8 mouse cellular contexts compared by ENCODE assay signal in the genomic region with DNA sequence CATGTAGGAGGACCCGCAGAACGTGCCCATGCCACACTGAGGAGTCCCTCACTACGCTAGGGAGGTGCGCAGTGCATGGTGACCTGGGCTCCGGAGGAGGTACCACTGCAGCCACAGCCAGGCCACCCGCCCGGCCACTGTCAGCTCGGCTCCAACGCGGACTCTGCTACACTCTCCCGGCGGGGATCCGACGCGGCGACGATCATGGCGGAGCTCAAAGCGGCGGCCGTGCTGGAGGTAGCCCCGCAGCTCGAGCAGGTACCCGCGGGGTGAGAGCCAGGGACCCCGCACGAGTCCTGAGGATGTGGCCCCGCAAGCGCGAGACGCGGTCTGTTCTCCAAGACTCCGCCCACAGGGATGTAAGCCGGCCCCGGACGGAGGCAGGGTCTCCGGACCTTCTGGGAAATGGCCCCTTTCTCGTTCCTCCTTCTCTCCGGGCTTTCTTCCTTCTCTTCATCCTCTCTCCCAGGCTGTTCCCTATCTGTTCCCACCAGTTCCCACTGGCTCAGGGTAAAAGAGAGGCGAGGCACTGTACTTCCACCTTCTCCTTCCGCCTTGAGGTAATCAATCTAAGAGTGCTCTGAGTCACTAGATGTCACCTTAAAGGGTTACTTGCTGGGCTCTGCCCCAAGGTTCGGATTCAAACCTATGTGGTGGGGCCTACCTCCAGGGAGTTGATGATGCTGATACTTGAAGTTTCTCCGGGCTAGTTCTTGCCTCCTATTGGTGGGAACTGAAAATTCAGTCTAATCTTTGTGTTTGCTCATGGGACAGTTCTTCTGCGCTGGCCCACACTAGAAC. TPM values are rescaled to one million over a fixed set of nuclear protein-coding genes. Genes with fewer than 3 reads are reported as not detected.
A peak's percentile ranks its signal among the peaks of the same experiment; 100 is the strongest.
DNase-seq lines count a peak whose midpoint lies in the region; ATAC-seq and TF ChIP-seq lines count a peak whose summit lies in the region.

No protein-coding gene starts in this region.

- peak; percentile 65 for ATAC-seq in lung, postnatal 0 days
- ATAC-seq in forebrain, embryonic 12.5 days (ENCODE audit: low FRiP score) = peak; percentile 52
- peak; percentile 63; the same call in 1 of the 2 replicates for ATAC-seq in intestine, postnatal 0 days

- H3K4me2 ChIP-seq in lung, postnatal 0 days (replicated peaks; ENCODE audit: low read depth, low read length) = peak overlapping the region; percentile 95
- peak overlapping the region; percentile 75 for H3K4me2 ChIP-seq in forebrain, embryonic 12.5 days
- H3K4me2 ChIP-seq in intestine, postnatal 0 days (replicated peaks; ENCODE audit: low read depth) = peak overlapping the region; percentile 95

- no peaks in the 10 kb centered on the region for H3K36me3 ChIP-seq in lung, postnatal 0 days (ENCODE audit: insufficient read depth, low read length)
- no peaks in the 10 kb centered on the region for H3K36me3 ChIP-seq in forebrain, embryonic 12.5 days (replicated peaks)
- no peaks in the 10 kb centered on the region for H3K36me3 ChIP-seq in intestine, postnatal 0 days (ENCODE audit: control insufficient read depth, insufficient read depth)

- no peak overlapping the region for H3K27ac ChIP-seq in lung, postnatal 0 days (ENCODE audit: low read length)
- H3K27ac ChIP-seq in forebrain, embryonic 12.5 days = no peak overlapping the region
- H3K27ac ChIP-seq in intestine, postnatal 0 days (ENCODE audit: low read depth, low read length) = peak overlapping the region; percentile 5; the same call in 1 of the 2 replicates

- H3K9ac ChIP-seq in lung, postnatal 0 days (replicated peaks; ENCODE audit: low read depth) = peak overlapping the region; percentile 26
- peak overlapping the region; percentile 62 for H3K9ac ChIP-seq in forebrain, embryonic 12.5 days
- peak overlapping the region; percentile 47 for H3K9ac ChIP-seq in intestine, postnatal 0 days (ENCODE audit: low read depth, low read length)

- H3K27me3 ChIP-seq in lung, postnatal 0 days (replicated peaks; ENCODE audit: insufficient read depth, low read length) = no peaks in the 10 kb centered on the region
- H3K27me3 ChIP-seq in forebrain, embryonic 12.5 days = peaks cover 19% of the 10 kb centered on the region
- H3K27me3 ChIP-seq in intestine, postnatal 0 days (replicated peaks; ENCODE audit: control insufficient read depth, insufficient read depth, low read length) = no peaks in the 10 kb centered on the region; the same call in 1 of the 2 replicates

- TF ChIP-seq EP300 in lung, postnatal 0 days (IDR thresholded peaks at IDR 0.05) = no peak

- peak; percentile 45 for TF ChIP-seq CTCF in lung, postnatal 0 days (IDR thresholded peaks at IDR 0.05)
- peak; percentile 52 for TF ChIP-seq CTCF in intestine, postnatal 0 days (IDR thresholded peaks at IDR 0.05; ENCODE audit: low read depth)

- peak overlapping the region; percentile 49 for H3K4me3 ChIP-seq in lung, postnatal 0 days (ENCODE audit: low read depth, low read length)
- peak overlapping the region; percentile 58 for H3K4me3 ChIP-seq in forebrain, embryonic 12.5 days (replicated peaks)
- peak overlapping the region; percentile 62 for H3K4me3 ChIP-seq in intestine, postnatal 0 days (ENCODE audit: low read depth, low read length)

- peak; percentile 49 for DNase-seq in adrenal gland, postnatal 14 days
- no peak for DNase-seq in adrenal gland, adult 8-10 months
- DNase-seq in lung, postnatal 0 days (ENCODE audit: low spot score) = peak; percentile 40
- no peak for DNase-seq in lung, postnatal 4 days
- DNase-seq in naive thymus-derived CD4-positive, alpha-beta T cell, adult 2 months (ENCODE audit: low read depth) = peak; percentile 76
- DNase-seq in urinary bladder, postnatal 14 days (ENCODE audit: low spot score) = no peak

- H3K4me1 ChIP-seq in lung, postnatal 0 days (ENCODE audit: insufficient read depth, low read depth, low read length) = no peaks in the 10 kb centered on the region; the same call in 1 of the 2 replicates
- H3K4me1 ChIP-seq in forebrain, embryonic 12.5 days = peaks cover 11% of the 10 kb centered on the region
- no peaks in the 10 kb centered on the region for H3K4me1 ChIP-seq in intestine, postnatal 0 days (replicated peaks; ENCODE audit: control insufficient read depth, insufficient read depth, low read length)

- no peaks in the 10 kb centered on the region for H3K9me3 ChIP-seq in lung, postnatal 0 days (ENCODE audit: low read length)
- H3K9me3 ChIP-seq in forebrain, embryonic 12.5 days = no peaks in the 10 kb centered on the region
- H3K9me3 ChIP-seq in intestine, postnatal 0 days (ENCODE audit: control insufficient read depth) = no peaks in the 10 kb centered on the region

- WGBS in lung, postnatal 0 days = 2% methylated on average over 44 of the region's 44 CpGs
- 3% methylated on average over 42 of the region's 44 CpGs for WGBS in forebrain, embryonic 12.5 days
- 2% methylated on average over 44 of the region's 44 CpGs for WGBS in intestine, postnatal 0 days

RNA-seq across cellular contexts. Expression of a gene that starts 23.7 kb away (rescaled TPM):
- 10.6 and 10.7 TPM in 2 replicates for total RNA-seq in adrenal gland, postnatal 14 days (2021)
- 1 to 10 TPM in 3 of 4 experiments, under 1 TPM in 1; 0.59 to 2.6 (median 1.9) TPM for total RNA-seq in adrenal gland, adult 8-10 months (2022)
- polyA plus RNA-seq in lung, postnatal 0 days (2015; fragmentation: Nextera tagmentation; extraction: Ambion mirVana) = 41.8 and 49.0 TPM in 2 replicates
- polyA plus RNA-seq in forebrain, embryonic 12.5 days (2016; fragmentation: Nextera tagmentation; extraction: Ambion mirVana) = 84.3 and 105 TPM in 2 replicates
- 15.8 and 20.7 TPM in 2 replicates for polyA plus RNA-seq in intestine, postnatal 0 days (2015; fragmentation: Nextera tagmentation; extraction: Ambion mirVana)

RNA-seq across cellular contexts. Expression of a gene that starts 51.7 kb away (rescaled TPM):
- 2.4 and 3.4 TPM in 2 replicates for total RNA-seq in adrenal gland, postnatal 14 days (2021)
- 1 to 10 TPM; 4.0 to 7.2 (median 5.4) TPM for total RNA-seq in adrenal gland, adult 8-10 months (2022)
- 7.7 and 12.5 TPM in 2 replicates for polyA plus RNA-seq in lung, postnatal 0 days (2015; fragmentation: Nextera tagmentation; extraction: Ambion mirVana)
- polyA plus RNA-seq in forebrain, embryonic 12.5 days (2016; fragmentation: Nextera tagmentation; extraction: Ambion mirVana) = 0.60 and 0.88 TPM in 2 replicates
- polyA plus RNA-seq in intestine, postnatal 0 days (2015; fragmentation: Nextera tagmentation; extraction: Ambion mirVana) = 1.4 and 1.5 TPM in 2 replicates

Comparison
In these comparisons a context has a peak if more than half of its experiments do, and no peak if none do; other contexts are left out.
1. DNase-seq: peak in adrenal gland, postnatal 14 days (single experiment), lung, postnatal 0 days (single experiment) and naive thymus-derived CD4-positive, alpha-beta T cell, adult 2 months (single experiment); none in adrenal gland, adult 8-10 months (single experiment), lung, postnatal 4 days (0 of 2) and urinary bladder, postnatal 14 days (single experiment).
2. Peak in every context shown above with its lines, with median percentiles within 50 percentile points of each other: ATAC-seq, H3K4me2 ChIP-seq, H3K4me3 ChIP-seq and H3K9ac ChIP-seq.